8 mouse cellular contexts compared by ENCODE assay signal in the genomic region with DNA sequence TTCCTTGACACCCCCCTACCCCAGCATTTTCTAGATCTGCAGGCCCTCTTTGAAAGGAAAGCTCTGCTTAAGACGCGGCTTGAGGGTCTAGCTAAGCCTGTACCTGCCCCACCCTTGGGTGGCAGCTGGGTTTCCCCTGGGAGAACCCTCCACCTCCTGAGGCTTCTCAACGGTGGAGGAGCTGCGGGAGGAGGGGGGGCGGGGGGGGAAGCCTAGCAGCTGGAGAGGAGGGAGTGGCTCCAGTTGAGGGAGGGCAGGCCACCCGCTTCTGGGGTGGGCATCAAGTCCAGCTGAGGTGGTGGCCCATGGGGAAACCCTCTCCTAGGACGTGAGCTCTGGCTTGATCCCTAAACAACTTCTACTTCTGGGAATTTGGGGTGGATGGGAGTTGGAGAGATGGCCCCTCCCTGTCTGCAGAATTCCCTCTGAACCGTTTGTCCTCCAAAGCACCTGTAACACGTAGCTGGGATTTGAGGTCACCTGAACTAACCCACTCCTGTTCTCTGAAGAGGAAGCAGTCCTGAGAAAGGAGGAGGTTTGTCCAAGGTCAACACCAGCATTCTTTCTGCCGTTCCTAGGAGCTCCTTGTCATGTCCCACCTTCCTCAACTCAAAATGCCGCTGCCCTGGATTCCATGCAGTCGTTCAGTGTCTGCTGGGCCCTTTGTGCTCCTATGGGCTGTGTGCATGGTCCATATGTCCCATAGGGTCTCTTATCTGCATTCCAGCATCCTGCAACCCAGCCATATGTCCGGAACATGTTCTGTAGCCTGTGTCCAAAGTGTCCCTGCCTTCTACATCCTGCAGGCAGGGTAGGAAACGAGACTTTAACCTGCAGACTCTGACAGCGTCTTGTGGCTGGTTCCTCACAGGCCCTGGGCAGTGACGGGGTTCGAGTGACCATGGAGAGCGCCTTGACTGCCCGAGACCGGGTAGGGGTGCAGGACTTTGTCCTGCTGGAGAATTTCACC. TPM values are rescaled to one million over a fixed set of nuclear protein-coding genes. Genes with fewer than 3 reads are reported as not detected.
DNase-seq lines count a peak whose midpoint lies in the region; ATAC-seq lines count a peak whose summit lies in the region.

No protein-coding gene starts in this region.

- no peak for ATAC-seq in embryonic facial prominence, embryonic 11.5 days (replicated peaks; ENCODE audit: insufficient number of reproducible peaks, low FRiP score, low TSS enrichment, low read depth)
- no peak for ATAC-seq in intestine, embryonic 14.5 days (replicated peaks; ENCODE audit: low FRiP score, low TSS enrichment, low read depth)

- H3K4me3 ChIP-seq in embryonic facial prominence, embryonic 11.5 days (ENCODE audit: low read depth, low read length): peak overlapping the region; percentile 53
- H3K4me3 ChIP-seq in intestine, embryonic 14.5 days (ENCODE audit: low read depth, low read length): peak overlapping the region; percentile 51

- no peak overlapping the region for H3K27ac ChIP-seq in embryonic facial prominence, embryonic 11.5 days (replicated peaks; ENCODE audit: low read depth, low read length)
- no peak overlapping the region for H3K27ac ChIP-seq in intestine, embryonic 14.5 days (ENCODE audit: low read depth)

- peak; percentile 33 for DNase-seq in kidney, adult 18-20 months
- no peak for DNase-seq in kidney, adult 8-10 months
- no peak for DNase-seq in embryonic facial prominence, embryonic 11.5 days (ENCODE audit: low spot score)
- DNase-seq in intestine, embryonic 14.5 days (ENCODE audit: low spot score): no peak
- peak; percentile 62 for DNase-seq in lung, postnatal 25 days (ENCODE audit: low spot score)
- DNase-seq in urinary bladder, postnatal 36 days (ENCODE audit: low spot score in 2 of 2): no peak
- no peak for DNase-seq in adipocyte (ENCODE audit: low spot score)
- DNase-seq in adrenal gland, postnatal 25 days: no peak

- no peaks in the 10 kb centered on the region for H3K36me3 ChIP-seq in embryonic facial prominence, embryonic 11.5 days (replicated peaks; ENCODE audit: control insufficient read depth, insufficient read depth, low read depth, low read length)
- peaks cover 41% of the 10 kb centered on the region for H3K36me3 ChIP-seq in intestine, embryonic 14.5 days (ENCODE audit: control insufficient read depth, insufficient read depth, low read length)

- no peaks in the 10 kb centered on the region for H3K9me3 ChIP-seq in embryonic facial prominence, embryonic 11.5 days (replicated peaks; ENCODE audit: control insufficient read depth, low read length)
- no peaks in the 10 kb centered on the region for H3K9me3 ChIP-seq in intestine, embryonic 14.5 days (ENCODE audit: control insufficient read depth, low read length)

- whole genome bisulfite sequencing in embryonic facial prominence, embryonic 11.5 days: 60% methylated on average over 20 of the region's 20 CpGs
- 56% methylated on average over 19 of the region's 20 CpGs for WGBS in intestine, embryonic 14.5 days

- peak overlapping the region; percentile 74 for H3K9ac ChIP-seq in embryonic facial prominence, embryonic 11.5 days (replicated peaks; ENCODE audit: low read length)
- H3K9ac ChIP-seq in intestine, embryonic 14.5 days (ENCODE audit: low read length): peak overlapping the region; percentile 55

- peak overlapping the region; percentile 89 for H3K4me2 ChIP-seq in embryonic facial prominence, embryonic 11.5 days (ENCODE audit: low read depth, low read length)
- H3K4me2 ChIP-seq in intestine, embryonic 14.5 days (ENCODE audit: low read length): peak overlapping the region; percentile 66

- peaks cover 15% of the 10 kb centered on the region for H3K27me3 ChIP-seq in embryonic facial prominence, embryonic 11.5 days (ENCODE audit: control insufficient read depth, insufficient read depth, low read length)
- H3K27me3 ChIP-seq in intestine, embryonic 14.5 days (replicated peaks; ENCODE audit: control insufficient read depth, insufficient read depth, low read length): no peaks in the 10 kb centered on the region; the same call in 1 of the 2 replicates

- peaks cover 9% of the 10 kb centered on the region for H3K4me1 ChIP-seq in embryonic facial prominence, embryonic 11.5 days (ENCODE audit: control insufficient read depth, insufficient read depth, low read length)
- peaks cover 32% of the 10 kb centered on the region for H3K4me1 ChIP-seq in intestine, embryonic 14.5 days (replicated peaks; ENCODE audit: control insufficient read depth, insufficient read depth, low read length)

RNA-seq across cellular contexts. Expression of gene Myo1c, which starts 6.6 kb away (rescaled TPM):
- polyA plus RNA-seq in embryonic facial prominence, embryonic 11.5 days (2014; fragmentation: Nextera tagmentation; extraction: Ambion mirVana): 14.1 and 14.5 TPM in 2 replicates
- polyA plus RNA-seq in intestine, embryonic 14.5 days (2014; fragmentation: Nextera tagmentation; extraction: Ambion mirVana): 41.7 and 42.5 TPM in 2 replicates
- total RNA-seq in adrenal gland, postnatal 25 days (2021): 157 and 166 TPM in 2 replicates

RNA-seq across cellular contexts. Expression of gene Crk, which starts 22.2 kb away (rescaled TPM):
- polyA plus RNA-seq in embryonic facial prominence, embryonic 11.5 days (2014; fragmentation: Nextera tagmentation; extraction: Ambion mirVana): 118 and 119 TPM in 2 replicates
- polyA plus RNA-seq in intestine, embryonic 14.5 days (2014; fragmentation: Nextera tagmentation; extraction: Ambion mirVana): 101 and 106 TPM in 2 replicates
- total RNA-seq in adrenal gland, postnatal 25 days (2021): 112 and 117 TPM in 2 replicates

RNA-seq across cellular contexts. Expression of gene Inpp5k, which starts 26.1 kb away (rescaled TPM):
- polyA plus RNA-seq in embryonic facial prominence, embryonic 11.5 days (2014; fragmentation: Nextera tagmentation; extraction: Ambion mirVana): 17.3 and 21.9 TPM in 2 replicates
- 23.7 and 25.1 TPM in 2 replicates for polyA plus RNA-seq in intestine, embryonic 14.5 days (2014; fragmentation: Nextera tagmentation; extraction: Ambion mirVana)
- total RNA-seq in adrenal gland, postnatal 25 days (2021): 40.6 and 61.6 TPM in 2 replicates

Comparison
In these comparisons a context has a peak if more than half of its experiments do, and no peak if none do; other contexts are left out.
1. DNase-seq: peak in kidney, adult 18-20 months (single experiment) and lung, postnatal 25 days (single experiment); none in kidney, adult 8-10 months (0 of 2), embryonic facial prominence, embryonic 11.5 days (single experiment), intestine, embryonic 14.5 days (single experiment), urinary bladder, postnatal 36 days (0 of 2), adipocyte (single experiment) and adrenal gland, postnatal 25 days (single experiment).